Mouse (Mus musculus) embryo, embryonic 11 days (tissue): Measurements from ENCODE around the gene Lamb3.

ENCODE experiments used
- DNase-seq: peaks from one replicate; pipeline ENCODE4 v3.0.0-alpha.2; 2015

Lamb3 gene

GRCm38 (mm10) chr1:193203821-193204220 lies 3.7 kb upstream of the Lamb3 start:
- DNase-seq: no peak

GRCm38 (mm10) chr1:193205431-193205830 lies 2.1 kb upstream of the Lamb3 start:
- DNase-seq: no peak

GRCm38 (mm10) chr1:193208178-193208577 lies 679 bp downstream of the Lamb3 start:
- DNase-seq: peak; percentile 58

- DNase-seq: no peak
These were observed 3.9 kb downstream of the Lamb3 start for GRCm38 (mm10) chr1:193211371-193211770.

GRCm38 (mm10) chr1:193214053-193214452 lies 6.6 kb downstream of the Lamb3 start:
- no peak for DNase-seq

GRCm38 (mm10) chr1:193216000-193216399 lies 8.5 kb downstream of the Lamb3 start:
- DNase-seq: no peak

- DNase-seq: no peak
These were observed 12.9 kb downstream of the Lamb3 start for GRCm38 (mm10) chr1:193220408-193220807.

- peak; percentile 29 for DNase-seq
These were observed 18.0 kb downstream of the Lamb3 start for GRCm38 (mm10) chr1:193225531-193225930.

- no peak for DNase-seq
These were observed 18.6 kb downstream of the Lamb3 start for GRCm38 (mm10) chr1:193226114-193226513.

GRCm38 (mm10) chr1:193226724-193227522 lies 19.4 kb downstream of the Lamb3 start:
- DNase-seq: no peak

GRCm38 (mm10) chr1:193227537-193227936 lies 20.0 kb downstream of the Lamb3 start:
- no peak for DNase-seq

- DNase-seq: no peak
These were observed 22.1 kb downstream of the Lamb3 start for GRCm38 (mm10) chr1:193229570-193229969.

- no peak for DNase-seq
These were observed 23.0 kb downstream of the Lamb3 start for GRCm38 (mm10) chr1:193230531-193230930.

- DNase-seq: no peak
These were observed 23.4 kb downstream of the Lamb3 start for GRCm38 (mm10) chr1:193230935-193231334.

- no peak for DNase-seq
These were observed 25.2 kb downstream of the Lamb3 start for GRCm38 (mm10) chr1:193232732-193233131.

GRCm38 (mm10) chr1:193234130-193234645 lies 26.7 kb downstream of the Lamb3 start:
- no peak for DNase-seq

- no peak for DNase-seq
These were observed 27.4 kb downstream of the Lamb3 start for GRCm38 (mm10) chr1:193234930-193235329.

GRCm38 (mm10) chr1:193238426-193238825 lies 30.9 kb downstream of the Lamb3 start:
- DNase-seq: no peak

GRCm38 (mm10) chr1:193241436-193241835 lies 33.9 kb downstream of the Lamb3 start:
- DNase-seq: no peak

GRCm38 (mm10) chr1:193242238-193242637 lies 34.7 kb downstream of the Lamb3 start:
- DNase-seq: no peak

- no peak for DNase-seq
These were observed 35.4 kb downstream of the Lamb3 start for GRCm38 (mm10) chr1:193242863-193243262.

GRCm38 (mm10) chr1:193243571-193244193 lies 36.2 kb downstream of the Lamb3 start:
- DNase-seq: no peak

GRCm38 (mm10) chr1:193244235-193244634 lies 36.7 kb downstream of the Lamb3 start:
- no peak for DNase-seq

GRCm38 (mm10) chr1:193250026-193250425 lies 42.5 kb downstream of the Lamb3 start:
- DNase-seq: no peak
